Mouse (Mus musculus) hindbrain, embryonic 11.5 days (tissue): ENCODE data around the gene Mical2. TPM values are rescaled to one million over a fixed set of nuclear protein-coding genes. Genes with fewer than 3 reads are reported as not detected.

Experiments used
- ATAC-seq: fragments of 200-750 bp; cut with Nextera tagmentation; 2 replicates; pipeline ENCODE4 v1.8.0; 2017; ENCODE audit warnings: mild to moderate bottlenecking, moderate TSS enrichment, moderate library complexity; ENCODE audit not compliant: low FRiP score
- DNase-seq: peaks from one replicate; pipeline ENCODE4 v3.0.0-alpha.2; 2015; ENCODE audit warnings: low spot score
- H3K27ac ChIP-seq: fragments of 300-500 bp; sonication (generic); 2 replicates; pipeline ENCODE4 v1.5.1; 2014; ENCODE audit warnings: mild to moderate bottlenecking, low read depth, low read length
- H3K27me3 ChIP-seq: fragments of 300-500 bp; sonication (generic); 2 replicates; pipeline ENCODE4 v1.6.1; 2014; ENCODE audit warnings: mild to moderate bottlenecking, low read length, moderate library complexity, mixed read lengths; ENCODE audit not compliant: control insufficient read depth, insufficient read depth
- H3K36me3 ChIP-seq: fragments of 300-500 bp; sonication (generic); 2 replicates; pipeline ENCODE4 v1.6.1; 2014; ENCODE audit warnings: mild to moderate bottlenecking, low read length, moderate library complexity, mixed read lengths; ENCODE audit not compliant: control insufficient read depth, insufficient read depth
- H3K4me1 ChIP-seq: fragments of 300-500 bp; sonication (generic); replicated peaks from 2 replicates; pipeline ENCODE4 v1.6.1; 2014; ENCODE audit warnings: low read length, mixed read lengths; ENCODE audit not compliant: control insufficient read depth, insufficient read depth
- H3K4me2 ChIP-seq: fragments of 300-500 bp; sonication (generic); replicated peaks from 2 replicates; pipeline ENCODE4 v1.6.1; 2014; ENCODE audit warnings: mild to moderate bottlenecking, low read depth, low read length
- H3K4me3 ChIP-seq: fragments of 300-500 bp; sonication (generic); 2 replicates; pipeline ENCODE4 v1.5.1; 2014; ENCODE audit warnings: low read depth, low read length
- H3K9ac ChIP-seq: fragments of 300-500 bp; sonication (generic); 2 replicates; pipeline ENCODE4 v1.6.1; 2014; ENCODE audit warnings: low read depth, low read length
- H3K9me3 ChIP-seq: fragments of 300-500 bp; sonication (generic); 2 replicates; pipeline ENCODE4 v1.6.1; 2016; ENCODE audit warnings: low read length; ENCODE audit not compliant: control insufficient read depth
- WGBS: fragments of 180-500 bp; shearing (Covaris S2); extraction: QIAGEN DNeasy Blood & Tissue Kit; methylation state at CpG from one replicate; pipeline ENCODE4 v1.1.7; 2014; 5-methylcytosine and 5-hydroxymethylcytosine counted together
- polyA plus RNA-seq: library from polyadenylated mRNA; unstranded; fragments of >200 nt; fragmentation: Nextera tagmentation; extraction: Ambion mirVana; gene quantifications from 2 replicates; pipeline ENCODE4 v1.2.1, GENCODE M21; 2014

Mical2 gene
- polyA plus RNA-seq, 1 experiment from 2014 or later = 1.7 TPM

GRCm38 (mm10) chr7:112234410-112234809, 8.8 kb downstream of the Mical2 start:
- no peak overlapping the region for H3K4me2 ChIP-seq
- 77% methylated on average over 4 of the region's 4 CpGs for WGBS
- H3K4me1 ChIP-seq = peaks cover 11% of the 10 kb centered on the region
- no peaks in the 10 kb centered on the region for H3K27me3 ChIP-seq
- H3K9me3 ChIP-seq = no peaks in the 10 kb centered on the region
- no peak overlapping the region for H3K27ac ChIP-seq
- DNase-seq (no peak), ATAC-seq (no peak)
- no peaks in the 10 kb centered on the region for H3K36me3 ChIP-seq
- H3K9ac ChIP-seq = no peak overlapping the region
- no peak overlapping the region for H3K4me3 ChIP-seq

GRCm38 (mm10) chr7:112235493-112235892, 9.8 kb downstream of the Mical2 start:
- 78% methylated on average over 4 of the region's 4 CpGs for WGBS
- H3K36me3 ChIP-seq = no peaks in the 10 kb centered on the region
- H3K9me3 ChIP-seq = no peaks in the 10 kb centered on the region
- H3K9ac ChIP-seq = no peak overlapping the region
- H3K4me2 ChIP-seq = no peak overlapping the region
- no peaks in the 10 kb centered on the region for H3K27me3 ChIP-seq
- H3K4me1 ChIP-seq = peaks cover 11% of the 10 kb centered on the region
- ATAC-seq (no peak), DNase-seq (no peak)
- H3K27ac ChIP-seq = no peak overlapping the region
- H3K4me3 ChIP-seq = no peak overlapping the region

- no peaks in the 10 kb centered on the region for H3K36me3 ChIP-seq
- no peaks in the 10 kb centered on the region for H3K9me3 ChIP-seq
- H3K27ac ChIP-seq = no peak overlapping the region
- peaks cover 11% of the 10 kb centered on the region for H3K4me1 ChIP-seq
- H3K27me3 ChIP-seq = no peaks in the 10 kb centered on the region
- no peak for ATAC-seq
- no peak for DNase-seq
- H3K9ac ChIP-seq = no peak overlapping the region
- no peak overlapping the region for H3K4me3 ChIP-seq
- WGBS = 83% methylated on average over 7 of the region's 7 CpGs
- H3K4me2 ChIP-seq = no peak overlapping the region
These were observed 11.6 kb downstream of the Mical2 start for GRCm38 (mm10) chr7:112237211-112237610.

GRCm38 (mm10) chr7:112237868-112238267, 12.2 kb downstream of the Mical2 start:
- WGBS = 53% methylated on average over 3 of the region's 3 CpGs
- DNase-seq (no peak), ATAC-seq (no peak)

GRCm38 (mm10) chr7:112238768-112239728, 13.4 kb downstream of the Mical2 start:
- Histone ChIP-seq H3K4me3 (no peak overlapping the region), H3K27me3 (no peaks in the 10 kb centered on the region)
- no peak for ATAC-seq

More at GRCm38 (mm10) chr7:112237868-112238267, 12.2 kb downstream of the Mical2 start:
- no peak overlapping the region for H3K27ac ChIP-seq
- no peak overlapping the region for H3K4me3 ChIP-seq
- peaks cover 11% of the 10 kb centered on the region for H3K4me1 ChIP-seq
- no peaks in the 10 kb centered on the region for H3K36me3 ChIP-seq
- H3K27me3 ChIP-seq = no peaks in the 10 kb centered on the region
- H3K4me2 ChIP-seq = no peak overlapping the region
- no peak overlapping the region for H3K9ac ChIP-seq
- H3K9me3 ChIP-seq = no peaks in the 10 kb centered on the region

GRCm38 (mm10) chr7:112240748-112241147, 15.1 kb downstream of the Mical2 start:
- WGBS = 78% methylated on average over 2 of the region's 2 CpGs
- H3K4me3 ChIP-seq = no peak overlapping the region
- H3K9me3 ChIP-seq = no peaks in the 10 kb centered on the region
- no peaks in the 10 kb centered on the region for H3K36me3 ChIP-seq
- ATAC-seq (no peak), DNase-seq (no peak)
- H3K4me2 ChIP-seq = no peak overlapping the region
- no peaks in the 10 kb centered on the region; the same call in 1 of the 2 replicates for H3K27me3 ChIP-seq
- H3K27ac ChIP-seq = no peak overlapping the region
- no peaks in the 10 kb centered on the region for H3K4me1 ChIP-seq
- no peak overlapping the region for H3K9ac ChIP-seq

More at GRCm38 (mm10) chr7:112238768-112239728, 13.4 kb downstream of the Mical2 start:
- no peak for DNase-seq
- Histone ChIP-seq H3K4me2 (no peak overlapping the region), H3K9me3 (no peaks in the 10 kb centered on the region), H3K36me3 (no peaks in the 10 kb centered on the region), H3K27ac (no peak overlapping the region), H3K4me1 (peaks cover under 1% of the 10 kb centered on the region; the same call in 1 of the 2 replicates), H3K9ac (no peak overlapping the region)
- WGBS = 73% methylated on average over 10 of the region's 10 CpGs

- Histone ChIP-seq H3K27me3 (no peaks in the 10 kb centered on the region; the same call in 1 of the 2 replicates), H3K27ac (no peak overlapping the region)
- no peak for DNase-seq
These were observed 15.7 kb downstream of the Mical2 start for GRCm38 (mm10) chr7:112241211-112241944.

GRCm38 (mm10) chr7:112241945-112242329, 16.3 kb downstream of the Mical2 start:
- no peaks in the 10 kb centered on the region for H3K36me3 ChIP-seq
- no peak overlapping the region for H3K4me2 ChIP-seq
- no peaks in the 10 kb centered on the region for H3K4me1 ChIP-seq
- WGBS = 82% methylated on average over 3 of the region's 3 CpGs
- no peak overlapping the region for H3K9ac ChIP-seq
- no peaks in the 10 kb centered on the region; the same call in 1 of the 2 replicates for H3K27me3 ChIP-seq
- H3K9me3 ChIP-seq = no peaks in the 10 kb centered on the region
- DNase-seq (no peak), ATAC-seq (no peak)
- H3K27ac ChIP-seq = no peak overlapping the region
- H3K4me3 ChIP-seq = no peak overlapping the region

More at GRCm38 (mm10) chr7:112241211-112241944, 15.7 kb downstream of the Mical2 start:
- Histone ChIP-seq H3K4me1 (no peaks in the 10 kb centered on the region), H3K4me2 (no peak overlapping the region), H3K36me3 (no peaks in the 10 kb centered on the region), H3K9me3 (no peaks in the 10 kb centered on the region), H3K4me3 (no peak overlapping the region), H3K9ac (no peak overlapping the region)
- no peak for ATAC-seq
- 68% methylated on average over 8 of the region's 8 CpGs for WGBS
